Mouse (Mus musculus): ENCODE results near the gene Zbtb32. TPM values are rescaled to one million over a fixed set of nuclear protein-coding genes. Genes with fewer than 3 reads are reported as not detected.

Gene Zbtb32
- total RNA-seq, 2 experiments from 2014 or later = not detected

DNA sequence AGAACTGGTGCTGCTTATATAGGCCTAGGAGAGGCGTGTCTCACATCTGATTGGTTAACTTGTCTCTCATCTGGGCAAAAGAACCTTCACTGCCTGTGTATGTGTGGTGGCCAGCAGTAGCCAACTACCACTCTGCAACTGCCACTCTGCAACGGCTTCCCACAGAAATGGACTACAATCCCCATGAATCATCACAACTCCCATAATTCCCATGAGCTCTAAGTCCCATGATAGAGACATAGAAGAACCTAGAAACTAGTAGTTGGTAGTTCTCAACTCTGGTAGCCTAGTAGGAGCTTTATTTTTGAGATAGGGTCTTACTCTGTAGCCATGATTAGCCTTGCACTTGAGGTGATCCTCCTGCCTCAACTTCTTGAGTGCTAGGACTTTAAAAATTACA is 48.8 kb downstream of the Zbtb32 start:
- no peak for DNase-seq (ENCODE audit: low spot score)

DNA sequence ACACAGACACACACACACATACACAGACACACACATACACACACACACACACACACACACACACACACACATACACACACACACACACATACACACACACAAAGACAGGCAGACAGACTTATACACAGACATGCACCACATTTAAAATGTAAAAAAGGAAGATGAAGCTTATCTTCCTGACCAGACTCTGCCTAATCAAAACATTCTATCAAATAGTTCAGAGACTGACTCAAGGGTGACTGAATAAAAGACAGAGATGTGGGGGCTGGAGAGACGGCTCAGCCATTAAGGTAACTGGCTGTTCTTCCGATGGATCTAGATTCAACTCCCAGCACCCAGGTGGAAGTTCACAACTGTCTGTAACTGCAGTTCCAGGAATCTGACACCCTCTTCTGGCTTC is 54.4 kb downstream of the Zbtb32 start:
- no peak for DNase-seq (ENCODE audit: low spot score)

- DNase-seq (ENCODE audit: low spot score) = no peak
Observed at GRCm38 (mm10) chr7:30540572-30540971, 58.1 kb downstream of the Zbtb32 start.

Small RNA genes within 50 kb of the gene (microRNA-seq; reads per million reads assigned to microRNA genes)
- gene Gm38670 (1.7 reads per million), gene Mir3569 (not detected)

Other genes with a start within 250 kb of the Zbtb32 start
- gene Lrfn3, start 236.1 kb downstream of the Zbtb32 start, total RNA-seq (2021) = 1 to 10 TPM; 4.7 to 5.3 TPM
- 1 to 10 TPM; 3.3 to 6.3 TPM for gene Tyrobp, start 185.1 kb downstream of the Zbtb32 start, total RNA-seq (2021)
- not detected for gene Hcst, start 179.1 kb downstream of the Zbtb32 start, total RNA-seq (2021)
- gene Nfkbid, start 177.2 kb downstream of the Zbtb32 start, total RNA-seq (2021) = under 1 TPM in 1 of 2 experiments, not detected in 1; 0.11 TPM
- gene Aplp1, start 153.4 kb downstream of the Zbtb32 start, total RNA-seq (2021) = 1 to 10 TPM in 1 of 2 experiments, under 1 TPM in 1; 0.82 to 1.4 TPM
- gene Kirrel2, start 141.2 kb downstream of the Zbtb32 start, total RNA-seq (2021) = not detected
- not detected for gene Nphs1, start 140.6 kb downstream of the Zbtb32 start, total RNA-seq (2021)
- not detected for gene Prodh2, start 105.3 kb downstream of the Zbtb32 start, total RNA-seq (2021)
- gene Arhgap33, start 63.8 kb downstream of the Zbtb32 start, total RNA-seq (2021) = under 1 TPM; 0.27 to 0.47 TPM
- gene Hspb6, start 46.7 kb downstream of the Zbtb32 start, total RNA-seq (2021) = 1,000 to 10,000 TPM; 1,641 to 2,096 TPM
- gene Proser3, start 46.6 kb downstream of the Zbtb32 start, total RNA-seq (2021) = 1 to 10 TPM; 5.1 to 8.0 TPM
- gene Lin37, start 39.1 kb downstream of the Zbtb32 start, total RNA-seq (2021) = 1 to 10 TPM; 8.7 to 9.0 TPM
- gene U2af1l4, start 35.6 kb downstream of the Zbtb32 start, total RNA-seq (2021) = 10 to 100 TPM; 50.9 to 53.6 TPM
- gene Gm49396, start 35.6 kb downstream of the Zbtb32 start, total RNA-seq (2021) = 1 to 10 TPM; 1.0 to 1.3 TPM
- gene Psenen, start 35.3 kb downstream of the Zbtb32 start, total RNA-seq (2021) = 100 to 1,000 TPM; 122 to 132 TPM
- gene Igflr1, start 33.5 kb downstream of the Zbtb32 start, total RNA-seq (2021) = 1 to 10 TPM in 1 of 2 experiments, under 1 TPM in 1; 0.82 to 1.4 TPM
- 10 to 100 TPM; 12.5 to 12.9 TPM for gene Kmt2b, start 10.2 kb downstream of the Zbtb32 start, total RNA-seq (2021)
- gene Upk1a, start 13.9 kb upstream of the Zbtb32 start, total RNA-seq (2021) = not detected
- gene Cox6b1, start 27.2 kb upstream of the Zbtb32 start, total RNA-seq (2021) = 1,000 to 10,000 TPM; 2,016 to 2,070 TPM
- not detected for gene Etv2, start 36.9 kb upstream of the Zbtb32 start, total RNA-seq (2021)
- 10 to 100 TPM; 37.6 to 40.7 TPM for gene Rbm42, start 51.4 kb upstream of the Zbtb32 start, total RNA-seq (2021)
- gene Haus5, start 66.1 kb upstream of the Zbtb32 start, total RNA-seq (2021) = 1 to 10 TPM; 2.6 to 3.8 TPM
- 1 to 10 TPM; 2.8 to 3.9 TPM for gene Pmis2, start 72.7 kb upstream of the Zbtb32 start, total RNA-seq (2021)
- gene 2200002J24Rik, start 100.0 kb upstream of the Zbtb32 start, total RNA-seq (2021) = not detected
- gene Atp4a, start 113.3 kb upstream of the Zbtb32 start, total RNA-seq (2021) = under 1 TPM in 1 of 2 experiments, not detected in 1; 0.07 TPM
- 100 to 1,000 TPM; 215 to 233 TPM for gene Tmem147, start 130.6 kb upstream of the Zbtb32 start, total RNA-seq (2021)
- not detected for gene Gapdhs, start 144.8 kb upstream of the Zbtb32 start, total RNA-seq (2021)
- gene Sbsn, start 152.6 kb upstream of the Zbtb32 start, total RNA-seq (2021) = 1 to 10 TPM; 2.8 to 4.9 TPM
- under 1 TPM; 0.46 to 0.97 TPM for gene Dmkn, start 164.8 kb upstream of the Zbtb32 start, total RNA-seq (2021)
- gene Krtdap, start 189.0 kb upstream of the Zbtb32 start, total RNA-seq (2021) = 1 to 10 TPM in 1 of 2 experiments, not detected in 1; 2.1 TPM
- gene Ffar2, start 224.9 kb upstream of the Zbtb32 start, total RNA-seq (2021) = under 1 TPM; 0.50 to 0.90 TPM